Mouse (Mus musculus) heart, postnatal 10 days (tissue): ENCODE data around the gene Abcb8. TPM values are rescaled to one million over a fixed set of nuclear protein-coding genes. Genes with fewer than 3 reads are reported as not detected.

Source experiments
- DNase-seq, 2 experiments: peaks; one replicate each; pipeline ENCODE4 v3.0.0; 2021
- intact Hi-C: fragments of 180-260 bp; cut with DNase I; formaldehyde crosslinking; loops from one replicate; pipeline ENCODE4 v1.15.1; 2025
- total RNA-seq, 2 experiments: library from RNA; stranded (reverse); gene quantifications; 2 replicates each; pipeline ENCODE4 v1.2.3; 2021

Abcb8 gene
- total RNA-seq, 2 experiments from 2014 or later: 85.0 to 88.5 TPM

- intact Hi-C loops: no loop called here
- DNase-seq: peak; percentile 85 to 86
Observed at GRCm38 (mm10) chr5:24447624-24448298, 54.3 kb downstream of the Abcb8 start, which contains the start of gene Tmub1. Gene Tmub1, minus strand, starts transcription at chr5:24447854.

- peak; percentile 85 to 91 for DNase-seq
- intact Hi-C loops: loop anchor here (2.0 kb wide), 2 partner anchors 19 to 27 kb away; no protein-coding TSS in a partner anchor
Observed at GRCm38 (mm10) chr5:24451264-24452029, 58.0 kb downstream of the Abcb8 start.

- intact Hi-C loops: loop anchor here (2.0 kb wide), 2 partner anchors 19 to 27 kb away; no protein-coding TSS in a partner anchor
- DNase-seq: peak in 1 of 2 experiments; percentile 52
Observed at GRCm38 (mm10) chr5:24452030-24452690, 58.7 kb downstream of the Abcb8 start, which contains the start of gene Agap3. Gene Agap3, plus strand, starts transcription at chr5:24452177.

- intact Hi-C loops: loop anchor here (2.0 kb wide), 2 partner anchors 18 to 28 kb away; no protein-coding TSS in a partner anchor
- peak in 1 of 2 experiments; percentile 43 for DNase-seq
Observed at GRCm38 (mm10) chr5:24452691-24453233, 59.3 kb downstream of the Abcb8 start.

GRCm38 (mm10) chr5:24453283-24453984, 60.0 kb downstream of the Abcb8 start:
- no peak for DNase-seq
- intact Hi-C loops: loop anchor here (2.0 kb wide), 2 partner anchors 17 to 29 kb away; no protein-coding TSS in a partner anchor

- no peak for DNase-seq
- intact Hi-C loops: loop anchor here (2.0 kb wide), 2 partner anchors 17 to 29 kb away; no protein-coding TSS in a partner anchor
Observed at GRCm38 (mm10) chr5:24453985-24454303, 60.5 kb downstream of the Abcb8 start.

GRCm38 (mm10) chr5:24455076-24455475, 61.6 kb downstream of the Abcb8 start:
- DNase-seq: no peak
- intact Hi-C loops: no loop called here

- intact Hi-C loops: no loop called here
- DNase-seq: no peak
Observed at GRCm38 (mm10) chr5:24455613-24456012, 62.1 kb downstream of the Abcb8 start.

Other genes with a start within 250 kb of the Abcb8 start
- gene Nupl2, start 228.7 kb upstream of the Abcb8 start, total RNA-seq: 10 to 100 TPM in 1 of 2 experiments, 1 to 10 TPM in 1; 9.1 to 10.7 TPM
- gene Kcnh2, start 42.1 kb upstream of the Abcb8 start, total RNA-seq: 10 to 100 TPM; 90.5 to 93.9 TPM
- gene Nos3, start 28.9 kb upstream of the Abcb8 start, total RNA-seq: 10 to 100 TPM; 44.0 to 44.4 TPM
- under 1 TPM; 0.62 to 0.89 TPM for gene Atg9b, start 1.5 kb upstream of the Abcb8 start, total RNA-seq
- under 1 TPM; 0.12 to 0.22 TPM for gene Asic3, start 19.7 kb downstream of the Abcb8 start, total RNA-seq
- gene Cdk5, start 29.9 kb downstream of the Abcb8 start, total RNA-seq: 10 to 100 TPM; 21.5 to 25.0 TPM
- gene Slc4a2, start 30.2 kb downstream of the Abcb8 start, total RNA-seq: 10 to 100 TPM; 49.2 to 52.4 TPM
- gene Fastk, start 51.6 kb downstream of the Abcb8 start, total RNA-seq: 100 to 1,000 TPM; 207 to 209 TPM
- gene Tmub1, start 54.2 kb downstream of the Abcb8 start, total RNA-seq: 10 to 100 TPM in 1 of 2 experiments, 1 to 10 TPM in 1; 9.6 to 10.7 TPM
- 10 to 100 TPM; 83.1 to 84.8 TPM for gene Agap3, start 58.5 kb downstream of the Abcb8 start, total RNA-seq
- gene Gbx1, start 133.5 kb downstream of the Abcb8 start, total RNA-seq: under 1 TPM in 1 of 2 experiments, not detected in 1; 0.10 TPM
- 10 to 100 TPM; 41.9 to 47.0 TPM for gene Asb10, start 147.3 kb downstream of the Abcb8 start, total RNA-seq
- not detected for gene 4931409K22Rik, start 163.1 kb downstream of the Abcb8 start, total RNA-seq
- gene Abcf2, start 183.8 kb downstream of the Abcb8 start, total RNA-seq: 10 to 100 TPM; 44.2 to 47.5 TPM
- gene Chpf2, start 193.1 kb downstream of the Abcb8 start, total RNA-seq: 10 to 100 TPM; 19.4 to 19.8 TPM
- 10 to 100 TPM; 61.4 to 67.8 TPM for gene Smarcd3, start 230.7 kb downstream of the Abcb8 start, total RNA-seq